Comparison of ENCODE assay signal across 9 mouse cellular contexts in genomic region chr2:27899894-27900293, GRCm38 (mm10). TPM values are rescaled to one million over a fixed set of nuclear protein-coding genes. Genes with fewer than 3 reads are reported as not detected.
DNase-seq lines count a peak whose midpoint lies in the region; ATAC-seq and TF ChIP-seq lines count a peak whose summit lies in the region.
"Had no signal": no experiment of that assay in that cellular context is flagged by ENCODE, and none has a peak within 500 bp of the region (broad histone marks: within the 10 kb centered on the region; RNA-seq: fewer than 3 reads in every experiment).

No protein-coding gene starts in this region.

- intact Hi-C loops in heart, postnatal 14 days (cut with DNase I) = no loop called here

- no peaks in the 10 kb centered on the region for H3K9me3 ChIP-seq in kidney, embryonic 14.5 days (ENCODE audit: control insufficient read depth, low read length)
- H3K9me3 ChIP-seq in ES-Bruce4 (replicated peaks; ENCODE audit: control insufficient read depth, insufficient read depth, low read length, poor library complexity, severe bottlenecking) = no peaks in the 10 kb centered on the region
- H3K9me3 ChIP-seq: heart, embryonic 15.5 days had no signal

- no peaks in the 10 kb centered on the region for H3K27me3 ChIP-seq in kidney, embryonic 14.5 days (ENCODE audit: control insufficient read depth, insufficient read depth, low read length)
- H3K27me3 ChIP-seq in ES-Bruce4 (ENCODE audit: control insufficient read depth, insufficient read depth, low read length, poor library complexity, severe bottlenecking) = no peaks in the 10 kb centered on the region

- peak; percentile 44 for TF ChIP-seq CTCF in ES-Bruce4 (IDR thresholded peaks at IDR 0.05; ENCODE audit: low read depth, low read length)

- no peak overlapping the region for H3K9ac ChIP-seq in kidney, embryonic 14.5 days (ENCODE audit: low read depth, low read length)
- H3K9ac ChIP-seq in ES-Bruce4 (ENCODE audit: low read depth, poor library complexity, severe bottlenecking) = no peak overlapping the region
- H3K9ac ChIP-seq: heart, embryonic 15.5 days had no signal

- ATAC-seq in kidney, embryonic 14.5 days (ENCODE audit: low FRiP score, low TSS enrichment) = no peak
- peak; percentile 73 for ATAC-seq in megakaryocyte, adult 5-6 weeks (ENCODE audit: poor library complexity, severe bottlenecking)

- no peak for TF ChIP-seq EP300 in ES-Bruce4 (IDR thresholded peaks at IDR 0.05; ENCODE audit: insufficient read depth, low read depth, low read length)

- no peak overlapping the region for H3K27ac ChIP-seq in kidney, embryonic 14.5 days (ENCODE audit: low read depth, low read length)
- no peak overlapping the region for H3K27ac ChIP-seq in ES-Bruce4 (ENCODE audit: insufficient read depth, low read length)
- H3K27ac ChIP-seq: heart, embryonic 15.5 days had no signal

- peaks cover 9% of the 10 kb centered on the region; the same call in 1 of the 2 replicates for H3K4me1 ChIP-seq in kidney, embryonic 14.5 days (ENCODE audit: control insufficient read depth, insufficient read depth, low read length)
- H3K4me1 ChIP-seq in ES-Bruce4 (ENCODE audit: control insufficient read depth, insufficient read depth, low read length) = no peaks in the 10 kb centered on the region

- H3K4me2 ChIP-seq in kidney, embryonic 14.5 days (replicated peaks; ENCODE audit: low read depth, low read length) = no peak overlapping the region
- H3K4me2 ChIP-seq: heart, embryonic 15.5 days had no signal

- no peak for TF ChIP-seq POLR2A in ES-Bruce4 (IDR thresholded peaks at IDR 0.05; ENCODE audit: insufficient read depth, low read length)

- DNase-seq in kidney, adult 11 months = peak; percentile 11
- peak; percentile 67 for DNase-seq in adrenal gland, postnatal 10 days
- peak; percentile 48 to 69 for DNase-seq in heart, postnatal 14 days
- DNase-seq in frontal cortex, postnatal 25 days (ENCODE audit: low spot score in 2 of 2) = no peak
- no peak for DNase-seq in frontal cortex, postnatal 36 days (ENCODE audit: low spot score in 2 of 2)

- 70% methylated on average over 3 of the region's 3 CpGs for WGBS in kidney, embryonic 14.5 days

- no peak overlapping the region for H3K4me3 ChIP-seq in kidney, embryonic 14.5 days (ENCODE audit: low read length)
- no peak overlapping the region for H3K4me3 ChIP-seq in ES-Bruce4 (ENCODE audit: low read depth, low read length)
- H3K4me3 ChIP-seq: heart, embryonic 15.5 days had no signal

- H3K36me3 ChIP-seq in kidney, embryonic 14.5 days (ENCODE audit: control insufficient read depth, insufficient read depth, low read length) = no peaks in the 10 kb centered on the region
- H3K36me3 ChIP-seq in ES-Bruce4 (ENCODE audit: control insufficient read depth, insufficient read depth, low read length, poor library complexity, severe bottlenecking) = no peaks in the 10 kb centered on the region
- H3K36me3 ChIP-seq: heart, embryonic 15.5 days had no signal

RNA-seq across cellular contexts. Expression of gene Col5a1, which starts 13.7 kb away (rescaled TPM):
- 41.9 and 42.3 TPM in 2 replicates for polyA plus RNA-seq in kidney, embryonic 14.5 days (2014; fragmentation: Nextera tagmentation; extraction: Ambion mirVana)
- 19.3 and 21.7 TPM in 2 replicates for polyA plus RNA-seq in ES-Bruce4 (2011; ENCODE audit: insufficient read depth, insufficient read length, low read depth, missing spikeins)
- 100 to 1,000 TPM; 101 to 110 TPM for total RNA-seq in adrenal gland, postnatal 10 days (2021)
- total RNA-seq in heart, postnatal 14 days (2021) = 100 to 1,000 TPM; 100 to 109 TPM
- total RNA-seq in megakaryocyte, adult 5-6 weeks (2015) = 0.78 and 2.2 TPM in 2 replicates
- total RNA-seq in megakaryocyte, adult 5-6 weeks (2017) = 0.77 and 1.1 TPM in 2 replicates

Comparison
In these comparisons a context has a peak if more than half of its experiments do, and no peak if none do; other contexts are left out.
1. DNase-seq: peak in kidney, adult 11 months (single experiment), adrenal gland, postnatal 10 days (single experiment) and heart, postnatal 14 days (2 of 2); none in frontal cortex, postnatal 25 days (0 of 2) and frontal cortex, postnatal 36 days (0 of 2).
2. RNA of gene Col5a1, which starts 13.7 kb away (total RNA-seq): 101 to 110 TPM in adrenal gland, postnatal 10 days and 100 to 109 TPM in heart, postnatal 14 days; 0.77 to 2.2 TPM in megakaryocyte, adult 5-6 weeks; every median in the first group is over 10 times any median in the second.